Comparison of ENCODE assay signal across 8 mouse cellular contexts in genomic region chr10:59880837-59881236, GRCm38 (mm10). TPM values are rescaled to one million over a fixed set of nuclear protein-coding genes. Genes with fewer than 3 reads are reported as not detected.
A peak's percentile ranks its signal among the peaks of the same experiment; 100 is the strongest.
DNase-seq lines count a peak whose midpoint lies in the region; ATAC-seq lines count a peak whose summit lies in the region.

No protein-coding gene starts in this region.

- no peak for DNase-seq in heart, embryonic 10.5 days (ENCODE audit: low spot score)
- no peak for DNase-seq in heart, postnatal 25 days (ENCODE audit: low spot score)
- peak; percentile 83 for DNase-seq in kidney, adult 9 months
- no peak for DNase-seq in retina, postnatal 1 day
- no peak for DNase-seq in left cerebral cortex, adult 18-20 months (ENCODE audit: low spot score in 2 of 2)
- DNase-seq in thymus, postnatal 0 days (ENCODE audit: low spot score), result no peak

- no peak overlapping the region; the same call in 1 of the 2 replicates for H3K4me3 ChIP-seq in heart, embryonic 10.5 days
- H3K4me3 ChIP-seq in embryonic facial prominence, embryonic 13.5 days, result peak overlapping the region; percentile 89
- peak overlapping the region; percentile 88 for H3K4me3 ChIP-seq in midbrain, embryonic 13.5 days (replicated peaks)

- no peak for ATAC-seq in embryonic facial prominence, embryonic 13.5 days (ENCODE audit: insufficient number of reproducible peaks, insufficient read depth, low FRiP score, low TSS enrichment, low read depth)
- ATAC-seq in midbrain, embryonic 13.5 days, result no peak

- peak overlapping the region; percentile 89 for H3K4me2 ChIP-seq in embryonic facial prominence, embryonic 13.5 days
- H3K4me2 ChIP-seq in midbrain, embryonic 13.5 days (replicated peaks), result peak overlapping the region; percentile 87

- intact Hi-C loops in heart, postnatal 25 days (cut with DNase I), result no loop called here

- H3K9ac ChIP-seq in embryonic facial prominence, embryonic 13.5 days, result peak overlapping the region; percentile 92
- peak overlapping the region; percentile 95 for H3K9ac ChIP-seq in midbrain, embryonic 13.5 days (replicated peaks)

- H3K9me3 ChIP-seq in heart, embryonic 10.5 days, result no peaks in the 10 kb centered on the region
- H3K9me3 ChIP-seq in embryonic facial prominence, embryonic 13.5 days, result no peaks in the 10 kb centered on the region
- H3K9me3 ChIP-seq in midbrain, embryonic 13.5 days, result no peaks in the 10 kb centered on the region

- H3K4me1 ChIP-seq in heart, embryonic 10.5 days, result peaks cover 27% of the 10 kb centered on the region
- H3K4me1 ChIP-seq in embryonic facial prominence, embryonic 13.5 days, result peaks cover 16% of the 10 kb centered on the region
- H3K4me1 ChIP-seq in midbrain, embryonic 13.5 days (replicated peaks), result peaks cover 24% of the 10 kb centered on the region

- H3K27me3 ChIP-seq in heart, embryonic 10.5 days (ENCODE audit: insufficient read depth, poor library complexity, severe bottlenecking), result no peaks in the 10 kb centered on the region
- no peaks in the 10 kb centered on the region for H3K27me3 ChIP-seq in embryonic facial prominence, embryonic 13.5 days
- H3K27me3 ChIP-seq in midbrain, embryonic 13.5 days, result no peaks in the 10 kb centered on the region

- H3K27ac ChIP-seq in heart, embryonic 10.5 days, result peak overlapping the region; percentile 99; the same call in 1 of the 2 replicates
- no peak overlapping the region for H3K27ac ChIP-seq in embryonic facial prominence, embryonic 13.5 days
- H3K27ac ChIP-seq in midbrain, embryonic 13.5 days, result no peak overlapping the region

- peaks cover 12% of the 10 kb centered on the region for H3K36me3 ChIP-seq in heart, embryonic 10.5 days
- H3K36me3 ChIP-seq in embryonic facial prominence, embryonic 13.5 days, result peaks cover 26% of the 10 kb centered on the region
- H3K36me3 ChIP-seq in midbrain, embryonic 13.5 days, result peaks cover 10% of the 10 kb centered on the region; the same call in 1 of the 2 replicates

- 82% methylated on average over 7 of the region's 7 CpGs for WGBS in heart, embryonic 10.5 days
- WGBS in embryonic facial prominence, embryonic 13.5 days, result 87% methylated on average over 7 of the region's 7 CpGs
- 87% methylated on average over 7 of the region's 7 CpGs for WGBS in midbrain, embryonic 13.5 days

RNA-seq across cellular contexts. Expression of gene Dnajb12, which starts 1.5 kb away (rescaled TPM):
- polyA plus RNA-seq in heart, embryonic 10.5 days (2016; fragmentation: Nextera tagmentation; extraction: Ambion mirVana), result 28.8 and 32.0 TPM in 2 replicates
- total RNA-seq in heart, postnatal 25 days (2021), result 10 to 100 TPM; 34.5 to 35.9 TPM
- polyA plus RNA-seq in embryonic facial prominence, embryonic 13.5 days (2015; fragmentation: Nextera tagmentation; extraction: Ambion mirVana), result 20.5 and 20.7 TPM in 2 replicates
- polyA plus RNA-seq in midbrain, embryonic 13.5 days (2015; fragmentation: Nextera tagmentation; extraction: Ambion mirVana), result 18.3 and 18.6 TPM in 2 replicates
- 10 to 100 TPM; 47.3 to 49.6 TPM for total RNA-seq in left cerebral cortex, adult 18-20 months (2021)
- polyA plus RNA-seq in thymus, postnatal 0 days (2015; fragmentation: Nextera tagmentation; extraction: Ambion mirVana), result 13.5 and 14.6 TPM in 2 replicates
